Mouse (Mus musculus): ENCODE measurements around the gene Cryzl2.

DNA sequence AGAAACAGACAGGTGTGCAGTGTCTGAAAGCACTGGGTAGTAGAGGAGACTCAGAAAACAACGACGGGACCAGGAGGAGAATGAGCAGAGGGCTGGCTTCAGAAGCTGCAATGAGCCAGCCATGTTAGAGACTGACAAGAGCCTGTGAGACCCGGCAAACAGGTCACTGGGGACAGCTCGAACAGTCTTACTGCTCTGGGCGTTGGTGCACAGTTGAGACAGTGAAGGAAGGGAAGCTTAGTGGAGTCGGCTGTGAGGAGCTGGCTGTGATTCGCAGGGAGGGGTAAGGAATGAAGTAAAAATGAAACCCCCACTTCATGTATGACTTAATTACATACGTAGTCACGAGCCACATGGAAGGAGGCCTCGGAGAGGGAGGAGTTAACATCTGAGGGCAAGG, 8.8 kb upstream of the Cryzl2 start:
- TF ChIP-seq CTCF (IDR thresholded peaks at IDR 0.05; ENCODE audit: low read depth): no peak
- no peak for TF ChIP-seq EP300 (IDR thresholded peaks at IDR 0.05; ENCODE audit: low read depth)

All from heart, postnatal 0 days (tissue).